In genomic region chr15:36717835-36718234, GRCm38 (mm10) we compare ENCODE assay signal across 23 mouse cellular contexts.
DNase-seq lines count a peak whose midpoint lies in the region; ATAC-seq lines count a peak whose summit lies in the region.
"Had no signal": no experiment of that assay in that cellular context is flagged by ENCODE, and none has a peak within 500 bp of the region (broad histone marks: within the 10 kb centered on the region; RNA-seq: fewer than 3 reads in every experiment).

No protein-coding gene starts in this region.

- H3K27me3 ChIP-seq in kidney, embryonic 15.5 days, result no peaks in the 10 kb centered on the region
- H3K27me3 ChIP-seq in kidney, embryonic 14.5 days (ENCODE audit: control insufficient read depth, insufficient read depth, low read length), result no peaks in the 10 kb centered on the region
- H3K27me3 ChIP-seq: embryonic facial prominence, embryonic 13.5 days; forebrain, embryonic 12.5 days; forebrain, embryonic 15.5 days; hindbrain, embryonic 12.5 days; hindbrain, embryonic 15.5 days had no signal

- H3K36me3 ChIP-seq in kidney, embryonic 15.5 days, result no peaks in the 10 kb centered on the region
- no peaks in the 10 kb centered on the region for H3K36me3 ChIP-seq in kidney, embryonic 14.5 days (ENCODE audit: control insufficient read depth, insufficient read depth, low read length)
- H3K36me3 ChIP-seq: embryonic facial prominence, embryonic 10.5 days; embryonic facial prominence, embryonic 13.5 days; forebrain, embryonic 12.5 days; forebrain, embryonic 15.5 days; hindbrain, embryonic 12.5 days; hindbrain, embryonic 15.5 days had no signal

- peak; percentile 33 for DNase-seq in kidney, adult 11 months
- DNase-seq in kidney, postnatal 14 days, result peak; percentile 23
- peak; percentile 78 for DNase-seq in hindlimb bud, embryonic 11.5 days (ENCODE audit: extremely low spot score, low read depth, low spot score)
- DNase-seq in right cerebral cortex, postnatal 25 days, result no peak
- DNase-seq: adrenal gland, adult 2 months; adrenal gland, postnatal 14 days; cerebellum, adult 11 months; cerebellum, adult 2 months; cerebellum, adult 9-11 months; cerebellum, postnatal 25 days; gastrocnemius, postnatal 10 days; gastrocnemius, postnatal 36 days had no signal

- peaks cover 18% of the 10 kb centered on the region for H3K4me1 ChIP-seq in kidney, embryonic 15.5 days
- peaks cover 8% of the 10 kb centered on the region; the same call in 1 of the 2 replicates for H3K4me1 ChIP-seq in kidney, embryonic 14.5 days (ENCODE audit: control insufficient read depth, insufficient read depth, low read length)

- no peak for ATAC-seq in kidney, embryonic 15.5 days (replicated peaks; ENCODE audit: low FRiP score)
- ATAC-seq in kidney, embryonic 14.5 days (ENCODE audit: low FRiP score, low TSS enrichment), result no peak
- ATAC-seq: CD4-positive, CD25-positive, alpha-beta regulatory T cell, adult 4 months; forebrain, embryonic 15.5 days had no signal

- H3K9ac ChIP-seq in kidney, embryonic 15.5 days, result no peak overlapping the region
- H3K9ac ChIP-seq in kidney, embryonic 14.5 days (ENCODE audit: low read depth, low read length), result no peak overlapping the region
- H3K9ac ChIP-seq: embryonic facial prominence, embryonic 13.5 days; forebrain, embryonic 12.5 days; forebrain, embryonic 15.5 days; hindbrain, embryonic 12.5 days; hindbrain, embryonic 15.5 days had no signal

- H3K27ac ChIP-seq in kidney, embryonic 15.5 days, result no peak overlapping the region
- no peak overlapping the region for H3K27ac ChIP-seq in kidney, embryonic 14.5 days (ENCODE audit: low read depth, low read length)
- H3K27ac ChIP-seq: embryonic facial prominence, embryonic 10.5 days; embryonic facial prominence, embryonic 13.5 days; forebrain, embryonic 12.5 days; forebrain, embryonic 15.5 days; hindbrain, embryonic 12.5 days; hindbrain, embryonic 15.5 days had no signal

- no peak overlapping the region for H3K4me2 ChIP-seq in kidney, embryonic 15.5 days
- no peak overlapping the region for H3K4me2 ChIP-seq in kidney, embryonic 14.5 days (replicated peaks; ENCODE audit: low read depth, low read length)
- H3K4me2 ChIP-seq: embryonic facial prominence, embryonic 13.5 days; forebrain, embryonic 12.5 days; forebrain, embryonic 15.5 days; heart, embryonic 11.5 days; hindbrain, embryonic 12.5 days; hindbrain, embryonic 15.5 days had no signal

- no peaks in the 10 kb centered on the region for H3K9me3 ChIP-seq in kidney, embryonic 15.5 days (replicated peaks)
- H3K9me3 ChIP-seq in kidney, embryonic 14.5 days (ENCODE audit: control insufficient read depth, low read length), result no peaks in the 10 kb centered on the region
- H3K9me3 ChIP-seq: embryonic facial prominence, embryonic 10.5 days; embryonic facial prominence, embryonic 13.5 days; forebrain, embryonic 12.5 days; forebrain, embryonic 15.5 days; hindbrain, embryonic 12.5 days; hindbrain, embryonic 15.5 days had no signal

- WGBS in kidney, embryonic 15.5 days, result 69% methylated on average over 6 of the region's 6 CpGs
- WGBS in kidney, embryonic 14.5 days, result 71% methylated on average over 6 of the region's 6 CpGs

- H3K4me3 ChIP-seq in kidney, embryonic 15.5 days (replicated peaks), result no peak overlapping the region
- no peak overlapping the region for H3K4me3 ChIP-seq in kidney, embryonic 14.5 days (ENCODE audit: low read length)
- H3K4me3 ChIP-seq: embryonic facial prominence, embryonic 10.5 days; embryonic facial prominence, embryonic 13.5 days; erythroblast, embryonic 14.5 days; forebrain, embryonic 12.5 days; forebrain, embryonic 15.5 days; hindbrain, embryonic 12.5 days; hindbrain, embryonic 15.5 days had no signal
